Comparison of ENCODE assay signal across 8 mouse cellular contexts in the genomic region with DNA sequence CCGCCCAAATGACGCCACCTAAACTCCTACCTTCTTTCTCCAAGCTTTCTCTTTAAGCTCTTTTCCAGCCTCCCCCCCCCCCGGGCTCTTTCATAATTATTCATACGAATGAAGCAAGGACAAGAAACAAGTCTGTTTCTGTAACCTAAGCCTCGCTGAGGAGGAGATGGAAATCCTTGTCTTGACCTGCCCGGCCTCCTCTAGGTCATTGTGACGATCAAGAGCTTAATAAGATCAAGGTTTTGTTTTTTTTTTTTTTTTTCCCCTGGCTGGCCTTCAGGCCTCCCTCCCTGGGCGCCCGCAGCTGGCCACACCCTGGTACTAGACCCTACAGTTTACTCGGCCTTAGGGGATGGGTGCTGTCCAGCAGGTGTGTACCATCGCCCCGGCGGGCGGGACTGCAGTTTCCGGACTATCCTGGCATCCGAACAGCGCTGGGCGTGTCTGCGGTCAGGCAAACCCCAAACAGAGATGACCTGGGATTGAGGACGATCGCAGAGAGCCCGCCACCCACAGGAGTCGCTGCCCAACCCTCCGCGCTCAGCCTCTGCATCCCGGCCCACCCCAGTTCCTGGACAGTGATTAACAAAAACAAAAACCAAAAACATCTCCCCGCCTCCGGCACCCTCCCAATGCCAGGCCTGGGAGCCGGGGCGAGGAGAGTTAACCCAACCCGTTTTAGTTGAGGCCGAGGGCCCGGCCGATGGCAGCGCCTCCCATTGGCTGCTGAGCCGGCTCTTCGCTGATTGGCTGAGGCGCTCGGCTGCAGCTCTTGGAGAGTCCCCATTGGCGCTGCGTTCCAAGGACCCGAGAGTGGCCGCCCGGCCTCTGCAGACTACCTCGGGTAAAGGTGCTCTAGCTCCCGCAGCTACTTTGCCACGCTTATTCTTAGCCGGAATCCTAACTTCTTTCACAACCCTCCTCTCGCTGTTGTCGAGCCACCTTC. TPM values are rescaled to one million over a fixed set of nuclear protein-coding genes. Genes with fewer than 3 reads are reported as not detected.
DNase-seq lines count a peak whose midpoint lies in the region; ATAC-seq lines count a peak whose summit lies in the region.

A gene (plus strand): TSS at position 795 of the 946 bp plus-strand sequence.

- ATAC-seq in megakaryocyte progenitor cell, adult 5-6 weeks (replicated peaks; ENCODE audit: poor library complexity): peak; percentile 92

- DNase-seq in adipocyte (ENCODE audit: low spot score): peak; percentile 89
- peak; percentile 93 for DNase-seq in embryo, embryonic 10 days (ENCODE audit: low spot score)
- DNase-seq in gastrocnemius, postnatal 10 days: peak; percentile 87
- DNase-seq in induced T-regulatory cell, adult 2 months (ENCODE audit: low read depth): peak; percentile 94
- peak; percentile 64 to 91 for DNase-seq in left cerebral cortex, adult 9 months (ENCODE audit: low spot score in 2 of 2)
- DNase-seq in right cerebral cortex, postnatal 14 days: peak; percentile 90
- peak; percentile 86 to 91 for DNase-seq in urinary bladder, postnatal 36 days (ENCODE audit: low spot score in 2 of 2)

RNA-seq across cellular contexts. Expression of the gene that starts here (rescaled TPM):
- 1 to 10 TPM; 2.3 to 3.7 TPM for total RNA-seq in gastrocnemius, postnatal 10 days (2021)
- 2.2 and 2.8 TPM in 2 replicates for total RNA-seq in megakaryocyte progenitor cell, adult 5-6 weeks (2015)
- total RNA-seq in megakaryocyte progenitor cell, adult 5-6 weeks (2017): 0.30 and 0.75 TPM in 2 replicates

Comparison
In these comparisons a context has a peak if more than half of its experiments do, and no peak if none do; other contexts are left out.
1. Peak in every context shown above with its lines: DNase-seq and ATAC-seq.